8 mouse cellular contexts compared by ENCODE assay signal in genomic region chr10:37138311-37138731, GRCm38 (mm10). TPM values are rescaled to one million over a fixed set of nuclear protein-coding genes. Genes with fewer than 3 reads are reported as not detected.
DNase-seq lines count a peak whose midpoint lies in the region; ATAC-seq and TF ChIP-seq lines count a peak whose summit lies in the region.

No protein-coding gene starts in this region.

- H3K4me1 ChIP-seq in E14TG2a.4 (replicated peaks; ENCODE audit: low read depth, low read length), result peaks cover 33% of the 10 kb centered on the region
- H3K4me1 ChIP-seq in forebrain, embryonic 11.5 days (replicated peaks; ENCODE audit: control insufficient read depth, insufficient read depth, low read length), result peaks cover 6% of the 10 kb centered on the region; the same call in 1 of the 2 replicates
- H3K4me1 ChIP-seq in hindbrain, embryonic 11.5 days (replicated peaks; ENCODE audit: control insufficient read depth, insufficient read depth, low read length), result 0 out of 2 replicates have a peak, but pooled peaks cover 2% of the 10 kb centered on the region
- H3K4me1 ChIP-seq in spleen, adult 2 months (ENCODE audit: control insufficient read depth, insufficient read depth, insufficient read length), result no peaks in the 10 kb centered on the region; the same call in 1 of the 2 replicates

- H3K27me3 ChIP-seq in E14TG2a.4 (ENCODE audit: insufficient read depth, low read length), result peaks cover 14% of the 10 kb centered on the region
- H3K27me3 ChIP-seq in forebrain, embryonic 11.5 days (ENCODE audit: control insufficient read depth, insufficient read depth, low read length), result no peaks in the 10 kb centered on the region
- H3K27me3 ChIP-seq in hindbrain, embryonic 11.5 days (ENCODE audit: control insufficient read depth, insufficient read depth, low read length), result no peaks in the 10 kb centered on the region
- no peaks in the 10 kb centered on the region for H3K27me3 ChIP-seq in spleen, adult 2 months (ENCODE audit: control insufficient read depth, insufficient read depth, low read length)

- peak overlapping the region; percentile 9; the same call in 1 of the 2 replicates for H3K4me2 ChIP-seq in forebrain, embryonic 11.5 days (ENCODE audit: low read depth, low read length, severe bottlenecking)
- H3K4me2 ChIP-seq in hindbrain, embryonic 11.5 days (replicated peaks; ENCODE audit: low read depth, low read length), result peak overlapping the region; percentile 5; the same call in 1 of the 2 replicates

- DNase-seq in adrenal gland, postnatal 14 days, result peak; percentile 46
- peak; percentile 77 for DNase-seq in forebrain, embryonic 11.5 days (ENCODE audit: low spot score)
- peak; percentile 72 for DNase-seq in hindbrain, embryonic 11.5 days (ENCODE audit: low spot score)
- DNase-seq in layer of hippocampus, postnatal 36 days, result peak; percentile 37 to 39
- peak; percentile 36 for DNase-seq in lung, postnatal 14 days
- DNase-seq in spleen, adult 2 months (ENCODE audit: low read depth in 1 of 2, low spot score in 2 of 2), result peak in 1 of 2 experiments; percentile 15
- DNase-seq in embryo, embryonic 11 days, result no peak

- ATAC-seq in forebrain, embryonic 11.5 days (replicated peaks; ENCODE audit: low FRiP score), result no peak
- no peak for ATAC-seq in hindbrain, embryonic 11.5 days (ENCODE audit: low FRiP score)

- H3K9me3 ChIP-seq in E14TG2a.4 (ENCODE audit: low read length), result no peaks in the 10 kb centered on the region
- no peaks in the 10 kb centered on the region for H3K9me3 ChIP-seq in forebrain, embryonic 11.5 days (ENCODE audit: control insufficient read depth, low read length)
- no peaks in the 10 kb centered on the region for H3K9me3 ChIP-seq in hindbrain, embryonic 11.5 days (ENCODE audit: control insufficient read depth, low read length)

- peak overlapping the region; percentile 99 for H3K9ac ChIP-seq in forebrain, embryonic 11.5 days (ENCODE audit: low read length)
- peak overlapping the region; percentile 100 for H3K9ac ChIP-seq in hindbrain, embryonic 11.5 days (ENCODE audit: low read depth, low read length)

- H3K27ac ChIP-seq in forebrain, embryonic 11.5 days (ENCODE audit: low read depth, low read length), result peak overlapping the region; percentile 99
- H3K27ac ChIP-seq in hindbrain, embryonic 11.5 days (ENCODE audit: low read depth, low read length), result peak overlapping the region; percentile 100
- peak overlapping the region; percentile 92 for H3K27ac ChIP-seq in spleen, adult 2 months (ENCODE audit: insufficient read depth, low read length)

- no peak for TF ChIP-seq CTCF in E14TG2a.4 (conservative IDR thresholded peaks at IDR 0.05; ENCODE audit: low read length)
- TF ChIP-seq CTCF in spleen, adult 2 months (IDR thresholded peaks at IDR 0.05; ENCODE audit: extremely low read depth, insufficient read depth, insufficient read length, insufficient replicate concordance), result no peak

- peak overlapping the region; percentile 89 for H3K4me3 ChIP-seq in E14TG2a.4 (replicated peaks; ENCODE audit: low read length)
- H3K4me3 ChIP-seq in forebrain, embryonic 11.5 days (ENCODE audit: low read depth, low read length), result peak overlapping the region; percentile 80
- peak overlapping the region; percentile 99 for H3K4me3 ChIP-seq in hindbrain, embryonic 11.5 days (ENCODE audit: low read depth, low read length)
- peak overlapping the region; percentile 65 for H3K4me3 ChIP-seq in spleen, adult 2 months (ENCODE audit: extremely low read depth, insufficient read depth, insufficient read length)

- no peak for TF ChIP-seq POLR2A in spleen, adult 2 months (IDR thresholded peaks at IDR 0.05; ENCODE audit: low read depth, low read length)

- peaks cover 11% of the 10 kb centered on the region for H3K36me3 ChIP-seq in E14TG2a.4 (ENCODE audit: insufficient read depth, low read length)
- H3K36me3 ChIP-seq in forebrain, embryonic 11.5 days (ENCODE audit: control insufficient read depth, insufficient read depth, low read length), result peaks cover 6% of the 10 kb centered on the region; the same call in 1 of the 2 replicates
- no peaks in the 10 kb centered on the region for H3K36me3 ChIP-seq in hindbrain, embryonic 11.5 days (ENCODE audit: control insufficient read depth, insufficient read depth, low read length)
- peaks cover 11% of the 10 kb centered on the region for H3K36me3 ChIP-seq in spleen, adult 2 months (ENCODE audit: control insufficient read depth, insufficient read depth, low read length)

- under 1% methylated on average over 26 of the region's 26 CpGs for WGBS in forebrain, embryonic 11.5 days
- WGBS in hindbrain, embryonic 11.5 days, result under 1% methylated on average over 26 of the region's 26 CpGs
- WGBS in spleen, adult 2 months, result under 1% methylated on average over 26 of the region's 26 CpGs

RNA-seq across cellular contexts. Expression of gene Marcks, which starts 0.4 kb away (rescaled TPM):
- total RNA-seq in adrenal gland, postnatal 14 days (2021), result 83.8 and 85.5 TPM in 2 replicates
- 314 and 331 TPM in 2 replicates for polyA plus RNA-seq in forebrain, embryonic 11.5 days (2014; fragmentation: Nextera tagmentation; extraction: Ambion mirVana)
- polyA plus RNA-seq in hindbrain, embryonic 11.5 days (2014; fragmentation: Nextera tagmentation; extraction: Ambion mirVana), result 407 and 453 TPM in 2 replicates
- 100 to 1,000 TPM; 111 to 113 TPM for total RNA-seq in layer of hippocampus, postnatal 36 days (2021)
- 30.1 and 46.9 TPM in 2 replicates for polyA plus RNA-seq in spleen, adult 2 months (2012; rRNA removed)
